Mouse (Mus musculus): Measurements from ENCODE around the gene Ankfn1.

Gene Ankfn1

DNA sequence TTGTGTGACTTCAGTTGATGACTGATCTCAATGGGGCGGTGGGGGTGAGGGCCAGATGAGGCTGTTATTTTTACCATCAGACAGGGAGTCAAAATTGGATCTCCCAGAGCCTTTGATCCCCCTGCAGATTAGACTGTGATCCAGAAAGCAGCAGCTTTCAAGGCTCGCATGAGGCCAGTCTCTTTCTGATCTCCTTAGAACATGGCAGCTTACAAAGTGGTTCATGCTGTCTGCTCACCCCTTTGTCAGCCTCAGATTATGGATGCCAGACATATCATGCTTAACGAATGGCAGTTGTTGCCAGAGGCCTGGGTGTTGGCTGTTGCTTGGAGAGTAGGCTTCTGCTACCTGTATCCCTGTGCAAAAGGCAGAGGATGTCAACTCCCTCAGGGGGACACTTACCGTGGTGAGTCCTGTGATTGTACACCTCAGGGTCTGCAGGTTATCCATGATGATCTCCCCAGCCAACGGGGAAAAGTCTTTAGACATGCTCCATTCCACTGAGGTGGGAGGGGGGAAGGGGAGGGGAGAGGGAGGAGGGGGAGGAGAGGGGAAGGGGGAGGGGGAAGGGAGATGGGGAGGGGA lies 321.7 kb downstream of the Ankfn1 start:
- no peak for DNase-seq

DNA sequence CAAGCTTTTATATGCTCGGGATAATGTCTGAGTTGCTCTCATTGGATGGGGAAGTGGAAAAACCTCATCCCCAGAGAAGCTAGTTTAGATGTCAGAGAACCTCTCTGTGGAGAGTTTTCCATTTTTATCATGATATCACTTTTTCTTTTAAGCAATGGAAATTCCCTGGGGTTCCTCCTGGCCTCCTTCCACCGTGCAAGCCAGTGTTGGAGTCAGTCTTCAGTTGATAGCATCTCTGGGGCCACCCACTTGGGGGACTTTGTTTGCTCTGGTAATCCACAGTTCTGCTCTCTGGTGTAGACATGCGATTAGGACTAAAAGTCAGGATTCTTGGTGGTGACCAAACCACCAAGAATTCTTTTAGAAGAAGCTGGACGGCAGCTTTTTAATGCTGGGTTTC lies 322.8 kb downstream of the Ankfn1 start:
- no peak for DNase-seq

DNA sequence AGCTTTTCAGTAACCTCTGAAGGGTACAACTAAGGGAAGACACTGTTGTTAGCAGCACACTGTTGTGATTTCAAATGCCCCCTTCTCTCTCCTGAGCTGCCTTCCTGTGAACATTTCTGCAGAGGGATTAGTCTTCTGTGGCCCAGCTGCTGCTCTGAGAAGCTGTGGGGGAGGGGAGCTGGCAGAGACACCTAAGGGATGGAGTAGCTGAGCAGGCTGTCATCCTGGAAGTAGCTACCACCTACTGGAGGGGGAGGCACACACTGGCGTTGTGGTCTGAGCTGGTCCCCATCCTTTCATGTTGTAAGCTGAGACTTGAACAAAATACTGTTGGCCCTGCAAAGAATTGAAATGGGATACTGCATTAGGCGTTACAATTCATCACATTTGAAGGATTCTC lies 324.6 kb downstream of the Ankfn1 start:
- peak; percentile 27 for DNase-seq

DNA sequence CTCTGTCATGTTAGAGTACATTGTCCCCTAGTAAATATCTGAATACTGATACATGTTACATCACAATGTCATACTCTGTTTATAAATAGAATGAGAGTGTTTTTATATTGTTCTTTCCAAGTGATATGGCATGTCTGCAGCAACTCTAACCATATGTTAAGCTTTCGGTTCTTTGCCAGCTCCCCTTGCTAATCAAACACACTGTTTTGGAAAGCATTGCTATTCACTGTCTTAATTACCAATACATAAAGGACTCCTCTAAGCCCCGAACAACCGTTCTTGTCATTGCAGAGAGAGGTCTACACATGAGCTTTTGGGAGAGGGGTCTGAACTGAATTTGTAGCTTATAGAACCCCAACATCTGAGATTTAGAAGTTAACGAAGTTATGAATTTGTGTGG lies 327.0 kb downstream of the Ankfn1 start:
- no peak for DNase-seq

DNA sequence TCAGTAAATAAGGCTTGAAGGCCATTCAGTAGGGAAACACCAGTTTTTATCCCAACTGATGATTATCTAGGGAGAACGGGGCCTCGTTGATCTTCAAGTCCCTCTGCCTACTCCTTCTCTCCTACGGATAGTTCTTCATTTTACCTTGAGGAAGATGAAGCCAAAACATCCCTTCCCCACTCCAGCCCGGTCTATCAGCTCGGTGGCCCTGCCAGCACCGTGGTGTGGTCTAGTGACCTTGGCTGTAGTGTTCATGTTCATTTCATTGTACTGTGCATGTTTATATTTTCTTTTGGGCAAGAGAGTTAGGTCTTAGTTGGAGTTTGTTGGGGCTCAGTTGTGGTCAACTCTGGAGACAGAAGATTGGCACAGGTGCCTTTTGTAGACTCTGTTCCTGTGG lies 328.5 kb downstream of the Ankfn1 start:
- DNase-seq = no peak

DNA sequence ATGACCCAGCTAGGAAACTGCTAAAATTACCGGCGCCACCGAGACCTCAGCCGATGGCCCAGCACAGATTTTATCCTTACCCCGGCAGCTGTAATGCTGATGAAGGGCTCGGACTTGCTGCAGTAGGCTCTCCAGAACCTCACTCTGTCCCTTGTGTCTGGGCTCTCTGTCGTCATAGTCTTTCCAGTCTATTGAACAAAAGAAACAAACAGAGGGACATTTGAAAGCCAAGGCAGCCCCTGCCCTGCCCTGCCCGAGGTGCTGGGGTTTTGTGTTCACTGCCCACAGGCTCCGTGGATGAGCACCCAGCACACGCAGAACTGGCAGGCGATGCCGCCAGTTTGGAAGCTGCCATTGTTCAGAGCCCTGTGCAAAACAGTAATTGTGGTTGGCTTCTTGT lies 330.0 kb downstream of the Ankfn1 start:
- DNase-seq = no peak

DNA sequence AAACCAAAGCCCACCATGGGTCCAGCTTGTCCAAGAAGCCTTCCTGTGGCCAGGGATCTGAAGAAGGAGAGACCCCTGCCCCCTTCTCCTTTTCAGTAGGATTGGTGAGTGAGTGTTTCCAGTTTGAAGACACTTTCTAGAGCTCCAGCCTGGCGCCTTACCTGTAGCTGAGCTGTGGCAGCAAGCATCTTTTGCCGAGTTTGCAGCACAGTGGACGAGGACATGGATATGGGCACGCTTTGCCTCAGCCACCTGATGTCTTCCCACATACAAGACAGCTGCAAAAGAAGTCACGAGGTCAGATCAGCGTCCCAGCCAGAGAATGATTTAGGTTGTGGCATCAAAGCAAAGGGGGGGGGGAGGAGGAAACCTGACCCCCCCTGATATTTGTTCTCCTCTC lies 336.9 kb downstream of the Ankfn1 start:
- no peak for DNase-seq

DNA sequence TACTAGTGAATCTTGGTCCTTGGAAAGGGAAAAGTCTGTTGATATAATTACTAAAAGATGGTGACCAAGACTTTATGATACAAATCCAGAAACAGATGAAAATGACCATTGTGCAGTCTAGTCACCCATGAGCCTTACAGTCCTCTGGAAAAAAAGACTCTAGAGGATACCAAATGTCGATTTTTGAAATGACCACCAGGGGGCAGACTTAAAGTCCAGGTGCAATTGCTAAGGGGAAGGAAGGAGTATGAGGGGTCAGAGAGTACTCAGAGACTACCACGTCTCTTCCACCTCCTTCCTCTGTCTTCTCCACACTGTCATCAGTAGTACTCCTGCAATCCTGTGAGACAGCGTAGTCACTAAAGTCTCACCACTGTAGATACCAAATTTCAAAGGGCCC lies 353.1 kb downstream of the Ankfn1 start:
- peak; percentile 49 for DNase-seq

DNA sequence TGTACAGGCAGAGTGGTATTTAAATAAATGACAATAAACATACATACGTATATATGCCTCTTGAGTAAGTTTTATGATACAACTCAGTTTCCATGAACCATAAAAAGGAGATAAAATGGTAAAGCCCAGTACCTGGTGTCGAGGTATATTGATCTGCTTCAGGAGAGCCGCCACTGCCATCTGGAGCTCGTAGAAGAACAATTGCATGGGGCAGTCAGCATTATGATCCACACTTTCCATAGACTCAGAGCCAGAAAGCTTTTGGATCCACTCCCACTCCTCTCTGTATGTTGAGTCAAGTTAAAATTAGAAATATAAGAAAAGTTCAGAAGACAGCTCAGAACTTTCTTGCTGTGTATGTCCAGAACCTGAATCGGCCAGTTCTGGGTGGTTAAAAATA lies 354.8 kb downstream of the Ankfn1 start:
- DNase-seq = no peak

DNA sequence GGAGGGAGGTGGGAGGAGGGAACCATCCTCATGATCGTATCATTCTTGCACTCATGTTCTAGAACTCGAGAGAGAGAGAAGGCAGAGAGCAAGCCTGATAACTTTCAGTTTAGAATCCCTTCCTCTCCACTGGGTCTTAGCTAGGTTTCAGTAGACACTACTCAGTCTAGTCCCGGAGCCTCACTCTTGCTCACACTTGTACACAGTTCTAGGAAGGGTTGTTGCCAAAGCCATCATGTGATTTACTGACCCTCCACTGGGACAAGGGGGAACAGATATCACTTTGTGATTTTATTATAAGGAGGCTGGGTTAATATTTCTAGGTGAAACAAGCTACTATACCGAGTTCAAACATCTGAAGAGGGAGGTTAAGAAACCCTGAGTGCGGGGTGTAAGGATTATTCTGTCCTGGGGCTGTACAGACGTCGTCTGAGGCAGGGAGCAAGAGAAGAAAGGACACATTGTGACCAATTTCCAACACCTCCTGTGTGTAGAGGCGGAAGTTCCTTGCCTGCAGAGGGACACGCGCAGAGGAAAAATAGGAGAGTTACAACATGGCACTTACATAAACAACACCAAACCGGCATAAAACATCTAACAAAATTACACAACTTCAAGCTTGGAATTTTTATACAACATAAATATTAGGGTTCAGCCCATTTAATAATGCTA lies 356.6 kb downstream of the Ankfn1 start:
- DNase-seq = no peak

DNA sequence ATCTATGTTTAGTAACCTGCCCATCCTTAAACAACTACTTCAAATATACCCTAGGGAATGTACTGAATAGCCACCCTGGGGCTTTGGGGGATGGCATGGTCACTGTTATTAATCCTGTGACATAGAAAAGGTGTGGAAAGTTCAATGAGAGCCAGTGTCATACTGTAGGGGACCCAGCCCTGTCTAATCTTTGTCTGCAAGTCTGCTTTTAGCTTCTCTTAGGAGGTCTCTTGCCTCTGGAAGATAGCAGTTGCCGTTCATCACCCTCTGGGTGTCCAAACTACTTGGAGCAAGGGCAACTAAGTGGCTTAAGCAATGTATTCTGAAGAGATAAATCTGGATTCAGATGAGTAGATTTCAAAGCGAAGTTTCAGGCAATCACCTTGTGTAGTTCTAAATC lies 357.6 kb downstream of the Ankfn1 start:
- no peak for DNase-seq

DNA sequence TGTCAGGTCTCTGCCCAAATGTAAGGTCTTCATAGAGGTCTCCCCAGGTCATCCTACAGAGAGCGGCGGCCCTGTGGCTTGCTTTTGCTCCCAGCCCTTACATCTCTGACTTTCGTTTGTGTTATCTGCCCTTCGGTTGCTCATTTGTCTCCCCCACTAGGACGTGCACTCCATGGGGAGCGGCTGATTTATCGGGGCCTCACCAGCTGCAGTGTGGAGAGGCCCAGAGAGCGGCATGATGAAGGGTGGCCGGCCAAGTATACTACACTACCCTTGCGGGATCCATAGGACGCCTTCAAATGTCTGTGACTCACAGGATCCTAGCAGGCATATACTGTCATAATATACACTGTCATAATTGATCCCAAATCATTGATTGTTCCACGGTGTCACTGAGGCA lies 358.8 kb downstream of the Ankfn1 start:
- DNase-seq = no peak

DNA sequence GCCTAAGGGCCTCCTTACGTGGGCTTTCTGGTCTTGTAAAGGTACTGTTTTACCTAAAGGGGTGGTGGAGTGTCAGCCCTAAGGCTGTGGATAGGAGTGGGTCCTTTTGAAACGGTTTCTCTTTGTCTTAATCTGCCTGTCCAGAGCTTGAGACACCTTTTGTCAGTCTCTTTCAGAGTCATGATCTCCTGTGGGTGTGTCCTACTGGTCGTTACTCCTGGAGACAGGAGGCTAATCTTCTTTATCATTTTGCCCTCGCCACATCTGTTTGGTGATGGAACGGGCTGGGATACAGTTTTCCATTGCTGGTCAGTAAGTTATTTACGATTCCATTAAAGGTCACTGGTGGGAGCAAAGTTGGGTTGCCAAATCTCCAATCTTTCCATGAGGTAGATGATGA lies 360.7 kb downstream of the Ankfn1 start:
- no peak for DNase-seq

DNA sequence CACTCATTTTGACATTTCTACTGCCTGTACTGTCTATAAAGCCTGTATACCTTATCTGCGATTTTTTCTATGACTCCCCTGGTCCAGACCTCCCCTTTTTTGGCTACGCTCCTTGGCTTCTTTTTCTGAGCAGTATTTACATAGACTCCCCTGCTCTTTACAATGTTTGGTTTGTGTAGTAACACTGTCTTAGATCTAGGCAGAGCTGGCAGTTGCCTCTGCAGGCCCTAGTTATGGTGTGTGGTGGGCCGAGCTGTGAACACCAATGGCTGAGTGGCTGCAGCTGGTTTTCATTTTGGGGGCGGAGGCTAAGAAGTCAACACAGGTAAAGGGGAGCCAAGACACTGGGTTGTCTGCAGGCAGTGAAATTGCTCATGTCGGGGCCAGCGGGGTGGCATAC lies 368.7 kb downstream of the Ankfn1 start:
- DNase-seq = no peak

DNA sequence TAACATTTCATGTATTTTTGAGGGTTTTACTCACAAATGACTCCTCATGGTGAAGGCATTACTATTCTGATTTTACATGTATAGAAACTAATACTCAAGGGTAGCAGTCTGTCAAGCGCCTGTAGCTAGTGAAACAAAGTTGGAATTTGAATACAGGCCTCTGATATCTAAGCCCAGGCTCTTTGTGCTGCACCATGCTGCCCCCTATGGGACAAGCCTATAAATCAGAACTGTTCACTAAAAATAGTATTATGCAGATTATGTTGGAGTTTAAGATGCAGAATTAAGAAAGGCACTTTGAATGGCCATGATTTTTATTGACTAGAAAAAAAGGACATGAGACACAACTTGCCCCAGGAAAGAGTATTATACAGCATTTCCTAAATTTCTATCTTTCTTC lies 373.0 kb downstream of the Ankfn1 start:
- DNase-seq = peak; percentile 11

DNA sequence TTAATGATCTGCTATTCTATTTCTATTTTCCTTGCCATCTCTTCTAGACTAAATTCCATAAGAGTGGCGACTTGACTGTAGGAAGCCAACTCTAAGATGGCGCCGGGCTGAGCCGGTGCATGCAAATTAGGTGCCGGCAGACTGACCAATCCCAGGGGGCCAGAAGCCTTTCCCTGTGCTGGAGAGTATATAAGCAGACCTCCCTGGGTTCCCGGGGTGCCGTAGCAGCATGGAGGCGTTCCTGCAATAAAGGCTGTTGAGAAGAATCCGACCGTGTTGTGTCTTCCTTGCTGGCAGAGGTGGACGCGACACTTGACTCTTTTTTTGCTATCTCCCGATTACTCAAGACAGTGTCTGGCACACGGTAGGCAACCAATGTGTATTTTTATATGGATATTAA lies 374.0 kb downstream of the Ankfn1 start:
- DNase-seq = no peak

DNA sequence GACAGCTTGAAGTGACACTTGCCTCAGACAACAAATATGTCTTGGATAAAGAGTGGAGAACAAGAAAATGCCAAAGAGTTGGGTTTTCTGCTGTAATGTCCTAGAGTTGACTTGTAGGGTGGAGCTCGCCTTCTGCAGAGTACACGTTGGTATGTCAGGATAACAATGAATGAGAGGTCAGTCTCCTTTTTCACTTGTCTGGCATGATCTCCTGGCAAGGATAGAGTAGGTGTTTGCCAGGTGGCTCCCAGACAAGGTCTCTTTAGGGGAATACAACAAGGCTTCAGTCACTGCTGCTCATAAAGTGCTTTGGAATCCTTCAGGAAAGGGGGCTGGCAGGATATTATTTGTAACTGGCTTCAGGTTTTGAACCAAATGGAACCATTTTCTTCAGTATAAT lies 388.6 kb downstream of the Ankfn1 start:
- no peak for DNase-seq

DNA sequence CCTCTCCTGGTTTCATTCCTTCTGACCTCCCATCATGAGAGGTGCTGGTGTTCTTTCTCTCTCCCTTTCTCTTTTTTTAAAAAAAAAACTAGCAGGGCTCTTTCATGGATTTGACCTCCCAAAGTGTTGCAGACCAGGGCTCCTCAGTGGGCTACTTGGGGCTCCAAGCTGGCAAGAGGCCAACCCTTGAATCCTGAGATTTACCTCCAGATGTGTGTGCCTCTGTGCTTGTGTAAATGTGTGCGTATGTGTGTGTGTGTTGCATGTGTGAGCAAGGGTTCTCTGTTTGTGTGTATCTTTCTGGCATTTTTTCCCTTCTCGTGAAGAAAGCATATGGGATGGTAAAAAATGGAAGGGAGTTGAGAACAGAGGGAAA lies 394.8 kb downstream of the Ankfn1 start:
- no peak for DNase-seq

DNA sequence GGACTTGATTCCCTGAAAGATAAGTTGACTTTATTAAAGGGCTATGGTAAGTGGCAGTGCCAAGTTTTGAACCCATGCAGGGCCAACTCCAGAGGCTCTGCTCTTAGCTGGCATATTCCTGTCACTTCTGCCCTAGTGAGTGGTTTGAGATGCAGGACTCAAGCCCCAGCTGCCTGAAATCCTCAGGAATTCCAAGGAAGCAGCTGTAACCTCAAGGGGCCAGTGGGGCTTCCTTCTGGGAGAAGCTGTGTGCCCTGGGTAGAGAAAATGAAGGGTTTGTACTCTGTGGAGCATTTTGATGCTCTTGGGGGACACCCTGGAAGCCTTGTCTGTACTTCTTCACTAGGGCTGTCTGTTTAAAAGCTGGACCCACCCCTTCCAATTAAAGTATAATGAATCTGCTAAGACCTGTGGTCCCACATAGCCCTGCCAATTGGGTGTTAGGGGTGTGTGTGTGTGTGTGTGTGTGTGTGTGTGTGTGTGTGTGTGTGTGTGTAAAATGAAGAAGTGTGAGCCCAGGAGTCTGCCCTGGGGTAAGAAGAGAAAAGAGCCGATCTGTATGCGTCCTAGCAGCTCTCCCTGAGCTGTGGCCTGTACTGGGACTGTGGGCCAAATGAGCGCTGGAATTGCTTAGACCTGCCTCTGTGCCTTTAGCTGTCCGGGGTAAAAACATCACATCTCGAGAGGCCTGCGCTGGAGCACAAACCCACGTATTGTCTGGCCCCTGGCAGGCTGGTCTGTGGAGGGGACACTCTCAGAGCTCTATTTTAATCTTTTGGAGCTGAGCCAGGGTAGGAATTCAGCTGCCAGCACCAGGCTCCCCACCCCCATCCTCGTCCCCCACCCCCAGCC lies 395.4 kb downstream of the Ankfn1 start:
- DNase-seq = no peak

DNA sequence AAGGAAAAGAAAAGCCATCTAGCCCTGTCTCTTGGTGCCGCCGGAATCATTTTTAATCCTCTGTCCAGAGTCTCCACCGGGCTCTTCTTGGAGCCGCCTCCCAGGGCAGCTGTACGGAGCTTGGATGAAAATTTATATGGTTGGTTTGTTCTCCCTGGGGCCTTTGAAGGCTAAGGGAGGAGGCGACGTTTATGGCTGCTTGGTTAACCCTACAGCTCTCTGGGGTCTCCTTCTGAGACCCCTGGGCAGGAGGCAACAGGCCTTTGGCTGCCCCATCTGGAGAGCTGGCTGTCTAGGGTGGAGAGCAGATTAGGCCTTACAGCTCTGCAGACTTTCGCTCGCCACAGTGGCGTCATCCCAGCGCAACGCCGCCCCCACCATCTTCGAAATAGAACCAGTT lies 406.5 kb downstream of the Ankfn1 start:
- no peak for DNase-seq

DNA sequence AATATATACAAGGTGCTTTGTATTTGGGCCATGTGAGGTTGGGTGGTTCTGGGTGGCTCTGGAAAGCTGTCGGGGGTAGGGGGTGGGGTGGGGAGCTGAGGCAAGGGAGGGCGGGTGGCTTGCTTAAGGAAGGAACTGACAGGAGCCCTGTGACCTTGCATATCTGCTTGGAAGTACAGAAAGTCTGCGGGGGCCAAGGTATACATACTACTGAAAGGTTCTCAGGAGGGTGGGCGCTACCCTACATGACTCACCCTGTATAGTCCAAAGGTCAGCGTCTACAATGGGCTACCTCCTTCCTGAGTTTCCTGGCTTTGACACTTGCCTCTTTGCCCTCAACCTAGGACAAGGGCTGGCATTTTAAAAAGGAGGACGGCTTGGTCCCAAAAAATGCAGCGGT lies 407.1 kb downstream of the Ankfn1 start:
- no peak for DNase-seq

DNA sequence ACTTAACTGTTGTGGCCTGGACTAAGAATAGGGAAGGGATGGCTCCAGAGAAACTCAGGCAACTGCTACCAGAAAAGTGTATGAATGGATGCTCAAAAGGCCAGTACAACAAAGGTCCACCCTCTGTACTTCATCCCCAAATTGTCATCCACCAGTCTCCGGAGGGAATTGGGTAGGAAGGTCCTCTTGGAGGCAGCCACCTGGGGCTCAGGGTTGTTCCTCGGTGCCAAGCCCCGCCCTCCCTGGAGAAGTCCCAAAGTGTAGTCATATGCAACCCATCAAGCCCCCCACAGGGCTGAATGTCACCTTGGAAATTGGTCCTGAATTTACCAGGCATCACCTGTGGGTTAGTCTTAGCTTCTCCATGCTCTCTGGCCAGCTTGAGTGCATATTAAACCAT lies 413.5 kb downstream of the Ankfn1 start:
- no peak for DNase-seq

DNA sequence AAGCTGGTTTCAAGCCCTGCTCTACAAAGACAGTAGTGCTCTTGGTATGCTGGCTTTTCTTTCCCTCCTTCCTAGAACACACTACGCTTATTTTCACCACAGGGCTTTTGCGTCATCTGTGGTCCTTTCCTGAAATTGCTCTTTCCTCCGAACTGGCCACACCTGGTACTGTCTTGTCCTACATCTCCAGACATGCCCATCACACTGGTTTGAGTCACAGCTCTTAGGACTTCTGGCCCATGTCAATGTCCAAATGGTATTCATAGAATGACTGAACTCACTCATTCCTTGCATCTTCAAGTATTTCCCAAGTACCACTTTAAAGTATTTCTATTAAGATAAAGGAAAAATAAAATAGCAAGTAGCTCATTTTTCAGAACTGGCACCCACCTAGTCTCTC lies 416.6 kb downstream of the Ankfn1 start:
- DNase-seq = no peak

DNA sequence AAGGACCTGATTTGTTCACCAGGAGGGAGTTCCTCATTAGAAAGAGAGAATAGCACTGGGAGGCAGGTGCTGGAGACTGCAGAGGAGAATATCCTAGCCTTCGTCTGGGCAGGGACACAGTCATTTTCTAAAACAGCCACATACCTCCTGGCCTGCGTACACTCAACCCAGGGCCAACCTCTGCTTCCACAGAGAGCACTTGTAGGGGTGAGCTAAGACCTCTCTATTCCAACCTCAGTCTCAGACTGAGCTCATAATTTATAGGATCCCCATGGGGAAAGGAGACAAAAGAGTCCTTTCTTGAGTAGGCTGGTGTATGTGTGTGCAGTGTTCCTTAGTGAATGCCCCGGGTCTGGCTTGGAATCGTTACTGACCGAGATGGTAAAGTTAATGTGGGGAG lies 418.9 kb downstream of the Ankfn1 start:
- DNase-seq = no peak

DNA sequence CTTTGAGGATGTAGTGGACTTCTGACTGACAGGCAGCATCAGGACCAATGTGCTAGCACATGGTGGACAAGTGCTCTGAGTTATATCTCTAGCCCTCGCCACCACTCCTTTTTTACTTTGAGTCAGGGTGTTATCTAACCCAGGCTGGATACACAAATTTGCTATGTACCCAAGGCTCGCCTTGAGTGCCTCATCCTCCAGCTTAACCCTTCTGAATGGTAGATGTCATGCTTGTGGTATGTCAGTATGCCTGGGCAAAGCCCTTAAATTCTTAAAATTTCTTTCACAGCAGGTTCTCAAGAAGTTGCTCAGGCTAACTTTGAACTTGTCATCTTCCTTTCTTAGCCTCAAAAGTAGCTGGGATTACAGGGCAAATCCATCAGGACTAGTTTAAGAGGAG lies 421.0 kb downstream of the Ankfn1 start:
- DNase-seq = no peak
